Mouse (Mus musculus) heart, postnatal 25 days (tissue): ENCODE measurements around the gene 2210016F16Rik. TPM values are rescaled to one million over a fixed set of nuclear protein-coding genes. Genes with fewer than 3 reads are reported as not detected.
A peak's percentile ranks its signal among the peaks of the same experiment; 100 is the strongest.
"Not testable (repeated sequence)": the region's sequence is repeated elsewhere in the genome, so short reads cannot be mapped to it uniquely, and the experiment has no call there.

ENCODE experiments used
- DNase-seq: peaks from one replicate; pipeline ENCODE4 v3.0.0; 2022; ENCODE audit warnings: low spot score
- intact Hi-C: fragments of 180-260 bp; cut with DNase I; formaldehyde crosslinking; loops from one replicate; pipeline ENCODE4 v1.15.1; 2025
- total RNA-seq, 2 experiments: library from RNA; stranded (reverse); gene quantifications; 2 replicates each; pipeline ENCODE4 v1.2.3; 2021

The 2210016F16Rik gene
- total RNA-seq = 10 to 100 TPM; 14.4 to 14.6 TPM

DNA sequence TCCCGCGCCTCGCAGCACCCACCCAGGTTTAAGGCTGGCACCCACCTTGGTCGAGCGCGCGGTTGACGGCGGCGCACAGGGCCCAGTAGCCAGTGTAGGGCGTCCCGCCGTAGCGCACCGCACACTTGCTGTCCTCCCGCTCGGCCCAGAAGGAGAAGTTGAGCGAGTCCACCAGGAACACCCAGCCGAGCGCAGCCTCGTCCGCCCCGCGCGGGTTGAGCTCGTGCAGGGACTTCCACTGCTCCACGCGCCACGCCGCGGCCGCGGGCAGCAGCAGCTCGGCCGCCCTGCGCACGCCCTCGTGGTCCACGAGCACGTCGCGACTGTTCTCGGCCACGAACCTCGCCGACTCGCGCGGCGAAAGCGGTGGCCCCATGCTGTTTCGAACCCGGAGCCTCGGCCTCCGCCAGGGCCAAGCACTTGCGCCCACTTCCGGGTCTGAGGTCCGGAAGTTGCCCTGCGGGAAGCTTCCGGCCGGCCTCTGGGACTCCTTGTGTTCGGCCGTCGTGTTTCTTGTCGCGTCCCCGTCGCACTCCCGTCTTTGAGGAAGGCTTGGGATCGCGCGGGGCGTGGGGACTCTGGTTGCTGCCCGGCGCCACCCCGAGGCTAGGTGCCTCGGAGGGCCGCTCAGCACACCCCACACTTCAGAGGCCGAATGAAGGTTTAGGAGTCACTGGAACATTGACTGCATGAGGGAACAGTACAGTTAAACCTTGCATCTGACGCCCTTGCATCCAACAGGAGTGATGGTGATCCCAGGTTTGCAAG, at the start of gene 2210016F16Rik:
Gene 2210016F16Rik, minus strand, starts transcription at position 447 of the 768 bp plus-strand sequence.
- DNase-seq = peak; percentile 50
- intact Hi-C loops = loop anchor here (2.0 to 10.0 kb wide), 5 partner anchors 16 to 373 kb away; partner anchors contain the start of gene Hnrnpa0

DNA sequence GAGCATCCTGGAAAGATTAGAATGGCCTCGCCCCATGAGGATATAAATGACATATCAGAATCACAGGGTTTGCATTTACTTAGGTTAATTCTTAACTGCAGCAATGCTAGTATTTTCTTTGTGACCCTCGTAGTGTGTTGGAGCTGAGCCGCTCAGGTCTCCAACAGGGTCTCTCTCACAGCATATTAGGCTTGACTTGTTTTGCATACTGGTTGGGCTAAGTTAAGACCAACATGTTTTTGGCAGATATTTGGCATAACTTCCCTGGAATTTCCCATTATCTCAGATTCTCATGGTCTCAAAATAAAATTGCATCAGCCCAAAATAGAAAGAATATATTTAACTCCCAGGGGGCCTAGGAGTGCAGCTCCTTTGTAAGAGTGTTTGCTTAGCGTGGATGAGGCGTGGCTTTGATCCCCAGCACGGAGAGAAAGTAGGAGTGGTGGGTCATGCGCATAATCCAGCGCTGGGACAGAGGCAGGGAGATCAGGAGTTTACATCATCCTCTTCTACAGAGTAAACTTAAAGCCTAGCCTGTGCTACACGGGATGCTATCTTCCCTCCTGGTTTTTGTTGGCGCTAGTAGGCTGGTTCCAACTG, 38.1 kb upstream of the 2210016F16Rik start:
- intact Hi-C loops = no loop called here

DNA sequence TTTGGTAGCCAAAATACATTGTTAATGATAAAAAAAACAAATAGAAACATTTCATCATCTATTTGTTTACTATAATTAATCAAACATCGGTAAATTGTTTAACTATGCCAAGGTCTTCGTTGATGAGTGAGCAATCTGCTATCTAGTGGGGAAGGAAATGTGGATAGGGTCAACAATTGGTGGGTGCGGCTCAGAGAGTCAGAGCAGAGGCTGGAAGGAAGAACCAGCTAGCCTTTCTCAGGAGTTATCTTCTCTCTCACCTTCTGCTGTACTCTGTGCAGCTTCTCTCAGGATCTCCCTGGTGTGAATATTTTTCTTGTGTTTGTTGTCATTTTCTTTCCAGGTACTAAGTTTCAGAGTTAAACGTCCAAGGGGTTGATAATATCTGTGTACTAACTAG, 37.2 kb upstream of the 2210016F16Rik start:
- intact Hi-C loops = no loop called here

More for the DNA sequence above, 38.1 kb upstream of the 2210016F16Rik start:
- no peak for DNase-seq

DNA sequence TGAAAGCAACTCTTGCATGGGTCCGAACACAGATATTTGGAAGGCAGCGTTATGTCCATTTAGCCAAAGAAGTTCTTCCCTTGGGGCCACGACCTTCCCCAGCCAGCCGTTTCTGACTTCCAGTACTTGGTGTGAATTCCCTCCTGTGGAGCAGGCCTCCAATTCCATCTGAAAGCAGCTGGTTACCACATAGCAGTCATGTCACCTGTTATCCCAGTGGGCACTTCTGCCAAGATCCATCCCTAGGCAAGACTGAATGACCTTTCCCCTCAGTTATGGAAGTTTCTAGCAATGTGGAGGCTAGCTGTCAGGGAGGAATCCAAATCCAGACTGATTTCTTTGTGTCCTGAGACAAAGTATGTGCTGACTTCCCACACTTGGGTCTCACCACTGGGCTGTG, 36.0 kb upstream of the 2210016F16Rik start:
- intact Hi-C loops = no loop called here
- DNase-seq = no peak

More for the DNA sequence above, 37.2 kb upstream of the 2210016F16Rik start:
- DNase-seq = no peak

DNA sequence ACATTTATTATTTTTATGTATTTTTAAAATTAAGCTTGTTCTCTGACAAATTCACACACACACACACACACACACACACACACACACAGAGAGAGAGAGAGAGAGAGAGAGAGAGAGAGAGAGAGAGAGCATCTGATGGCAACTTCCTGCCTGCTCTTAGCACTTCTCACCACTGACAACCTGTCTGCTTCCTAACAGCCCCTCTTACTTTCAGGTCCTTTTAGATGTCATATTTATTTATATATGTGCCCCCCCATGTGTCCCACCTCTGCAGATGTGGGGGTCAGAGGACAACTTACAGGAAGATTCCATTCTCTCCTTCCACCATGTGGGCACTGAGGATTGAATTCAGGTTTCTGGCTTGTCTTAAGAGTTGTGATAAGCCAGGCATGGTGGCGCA, 34.2 kb upstream of the 2210016F16Rik start:
- no peak for DNase-seq
- intact Hi-C loops = no loop called here

DNA sequence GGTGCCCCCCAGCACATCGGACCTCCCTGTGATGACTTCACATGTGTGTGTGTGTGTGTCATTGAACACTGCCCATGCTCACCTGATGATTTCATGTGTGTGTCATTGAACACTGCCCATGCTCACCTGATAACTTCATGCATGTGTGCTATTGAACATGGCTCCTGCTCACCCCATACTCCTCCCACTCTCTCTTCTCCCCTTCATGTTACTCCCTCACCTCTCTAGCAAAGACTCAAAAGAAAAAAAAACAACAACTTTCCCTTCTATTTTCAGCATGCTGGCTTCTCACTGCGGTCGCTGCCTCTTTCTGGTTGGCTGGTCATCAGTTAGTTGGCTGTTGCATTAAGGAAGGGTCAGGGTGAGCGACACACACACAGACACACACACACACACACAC, 33.6 kb upstream of the 2210016F16Rik start:
- no peak for DNase-seq
- intact Hi-C loops = no loop called here

DNA sequence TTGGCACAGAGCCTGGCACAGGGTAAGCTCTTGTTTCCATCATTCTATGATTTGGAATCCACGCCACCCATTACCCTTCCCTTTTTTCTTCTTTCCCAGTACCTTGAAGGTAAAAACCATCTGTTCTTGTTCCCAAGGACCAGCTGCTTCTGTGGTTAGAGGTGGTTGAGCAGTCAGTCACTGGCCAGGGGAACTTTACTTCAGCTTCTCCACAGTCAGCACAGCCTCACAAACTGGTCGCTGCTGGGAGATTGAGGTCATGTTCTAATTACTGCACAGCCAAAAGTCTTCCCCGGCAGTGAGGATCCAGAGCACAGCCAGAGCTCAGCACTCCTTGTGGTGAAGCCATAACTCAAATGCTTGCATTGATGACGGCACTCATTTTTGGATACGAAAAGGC, 30.8 kb upstream of the 2210016F16Rik start:
- no peak for DNase-seq
- intact Hi-C loops = no loop called here

DNA sequence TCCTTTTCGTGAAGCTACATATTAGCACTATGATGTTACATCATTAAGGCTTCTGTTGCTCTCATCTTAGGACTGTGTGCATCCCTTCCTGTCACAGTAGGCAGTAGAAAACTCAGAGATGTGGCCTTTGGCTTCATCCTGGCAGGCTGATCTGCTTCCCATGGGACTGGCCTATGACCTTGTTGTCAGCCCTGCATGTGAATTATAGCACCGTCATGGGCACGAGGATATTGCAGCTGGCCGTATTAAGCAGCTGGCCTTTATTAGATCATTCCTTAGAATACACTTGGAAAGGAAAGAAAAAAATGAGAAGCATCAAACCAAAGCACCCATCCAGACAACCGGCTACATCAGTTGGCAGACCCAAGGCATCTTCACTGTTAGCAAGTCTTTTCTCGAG, 30.3 kb upstream of the 2210016F16Rik start:
- no peak for DNase-seq
- intact Hi-C loops = no loop called here

DNA sequence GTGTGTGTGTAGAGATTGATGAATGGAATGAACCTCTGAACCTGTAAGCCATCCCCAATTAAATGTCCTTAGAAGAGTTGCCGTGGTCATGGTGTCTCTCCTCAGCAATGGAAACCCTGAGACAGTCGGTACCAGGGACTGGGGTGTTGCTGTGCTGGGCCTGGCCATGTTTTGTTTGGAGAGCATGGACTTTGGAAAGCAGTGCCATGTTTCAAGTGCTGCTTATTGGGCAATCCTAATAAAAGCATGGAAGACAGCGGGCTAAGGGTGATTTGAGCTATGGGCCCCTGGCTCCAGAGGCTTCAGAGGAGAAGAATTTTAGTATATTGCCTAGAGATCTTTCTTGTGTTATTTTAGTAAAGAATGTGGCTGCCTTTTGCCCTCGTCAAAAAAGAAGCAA, 26.0 kb upstream of the 2210016F16Rik start:
- no peak for DNase-seq
- intact Hi-C loops = loop anchor here (5.0 kb wide), 1 partner anchor 131 kb away; no protein-coding TSS in a partner anchor

DNA sequence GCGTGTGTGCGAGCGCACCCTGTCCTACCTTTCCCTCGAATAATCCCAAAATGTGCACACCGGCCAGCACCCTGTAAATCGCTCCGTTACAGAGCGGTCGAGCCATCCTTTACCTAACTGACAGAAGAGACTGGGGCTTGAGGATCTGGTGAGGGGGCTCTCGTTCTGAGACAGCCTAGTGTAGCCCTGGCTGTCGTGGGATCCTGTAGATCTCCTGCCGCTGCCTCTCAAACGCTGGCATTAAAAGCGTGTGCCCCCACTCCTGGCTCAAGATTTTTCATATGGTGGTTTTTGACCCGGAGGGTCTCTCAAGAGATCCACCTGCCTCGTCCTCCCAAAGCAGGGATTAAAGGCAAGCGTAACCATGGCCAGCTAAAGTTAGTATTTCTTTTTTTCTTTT, 18.2 kb upstream of the 2210016F16Rik start, which contains the start of gene Hnrnpk:
Gene Hnrnpk, minus strand, starts transcription at position 101 of the 400 bp plus-strand sequence.
- DNase-seq, intact Hi-C loops: not testable (repeated sequence)

DNA sequence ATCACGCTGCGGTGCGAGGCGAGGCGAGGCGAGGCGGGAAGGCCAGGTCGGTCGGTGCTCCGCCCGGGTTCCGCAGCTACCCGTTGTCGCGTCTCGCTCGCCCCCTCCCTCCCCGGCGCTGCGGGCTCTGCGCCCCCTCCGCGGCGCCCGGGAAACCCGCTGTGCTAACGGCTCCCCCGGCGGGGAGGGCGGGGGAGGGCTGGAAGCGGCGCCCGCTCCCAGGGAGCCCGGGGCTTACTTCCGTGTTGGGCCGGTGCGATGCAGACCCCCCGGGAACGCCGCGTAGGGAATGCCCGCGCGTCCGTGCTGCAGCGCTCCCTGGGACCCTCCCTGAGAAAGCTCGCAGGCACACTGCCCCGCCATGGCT, 17.7 kb upstream of the 2210016F16Rik start:
- no peak for DNase-seq

DNA sequence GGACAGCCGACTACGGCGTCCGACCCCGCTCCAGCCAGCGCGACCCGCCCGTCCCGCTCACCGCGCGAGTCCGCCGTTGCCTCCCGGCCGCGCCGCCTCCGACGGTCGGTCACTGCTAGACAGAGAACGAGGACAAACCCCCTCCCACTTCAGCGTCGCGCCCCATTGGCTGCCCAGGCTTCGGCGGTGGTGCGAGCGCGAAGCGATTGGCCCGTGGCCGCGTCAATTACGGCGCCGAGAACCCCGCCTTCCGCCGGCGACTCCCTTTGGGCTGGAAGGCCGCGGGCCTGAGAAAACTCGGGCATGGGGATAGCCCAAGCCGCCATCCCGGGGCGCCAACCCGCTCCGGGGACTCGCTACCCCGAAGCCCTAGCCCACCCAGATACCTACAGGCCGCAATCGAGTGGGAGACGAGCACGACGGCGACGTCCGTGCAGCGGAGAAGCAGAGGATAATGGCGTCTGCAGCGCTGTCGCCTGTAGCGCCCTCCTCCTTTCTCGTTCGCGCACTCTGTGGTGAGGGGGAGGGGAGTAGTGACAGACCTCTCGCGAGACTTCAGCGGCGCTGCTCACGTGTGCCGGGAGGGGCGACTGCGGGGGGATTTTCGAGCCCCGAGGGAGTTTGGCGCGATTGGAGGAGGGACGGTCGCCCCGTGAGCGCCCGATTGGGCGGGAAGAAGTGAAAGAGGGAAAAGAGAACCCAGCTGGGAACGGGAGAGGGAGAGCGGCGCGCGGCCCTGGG, 17.1 kb upstream of the 2210016F16Rik start, which contains the start of gene Rmi1:
Gene Rmi1, plus strand, starts transcription at position 246 of the 741 bp plus-strand sequence.
- peak; percentile 96 for DNase-seq
- intact Hi-C loops = no loop called here

More for the DNA sequence above, 17.7 kb upstream of the 2210016F16Rik start:
- intact Hi-C loops = no loop called here

DNA sequence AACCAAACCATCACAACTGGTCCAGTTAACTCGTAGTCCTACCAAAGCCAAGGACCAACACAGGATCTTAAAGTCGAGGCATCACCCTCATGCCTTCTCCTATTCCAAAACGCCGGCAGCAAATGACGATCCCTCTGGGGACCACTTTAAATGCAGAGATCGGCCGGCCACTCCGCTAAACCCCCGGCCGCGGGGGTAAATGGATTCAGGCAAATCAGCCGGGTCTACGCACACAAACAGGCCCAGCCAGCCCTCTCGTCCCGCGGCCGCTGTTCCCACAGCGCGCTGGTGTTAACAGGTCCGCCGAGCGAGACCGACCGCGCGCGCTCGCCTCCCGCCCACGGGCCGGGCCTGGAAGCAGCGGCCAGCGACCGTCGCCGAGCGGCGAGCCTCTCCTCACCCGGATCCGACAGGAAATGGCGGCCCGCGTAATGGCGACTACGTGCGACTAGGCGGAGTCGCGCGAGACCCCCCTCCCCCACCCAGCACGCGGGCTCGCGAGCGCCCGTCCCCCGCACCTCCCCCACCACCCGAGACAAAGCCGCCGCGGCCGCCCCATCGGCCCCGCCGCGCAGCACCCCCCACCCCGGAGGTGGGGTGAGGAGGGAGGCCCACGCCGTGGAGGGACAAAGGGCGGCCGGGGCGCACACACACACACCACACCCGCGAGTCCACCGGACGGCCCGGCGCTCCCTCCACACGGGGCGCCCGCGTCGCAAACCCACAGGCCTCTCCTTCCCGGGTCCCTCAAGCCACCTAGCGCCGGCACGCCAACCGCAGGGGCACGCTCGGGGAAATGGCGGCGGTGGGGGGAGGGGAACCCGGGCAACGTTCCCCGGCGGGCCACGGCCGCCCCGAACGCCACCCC, 16.3 kb upstream of the 2210016F16Rik start:
- intact Hi-C loops = loop anchor here (2.0 kb wide), 1 partner anchor 17 kb away; the partner anchor contains the start of gene 2210016F16Rik
- peak; percentile 44 for DNase-seq

DNA sequence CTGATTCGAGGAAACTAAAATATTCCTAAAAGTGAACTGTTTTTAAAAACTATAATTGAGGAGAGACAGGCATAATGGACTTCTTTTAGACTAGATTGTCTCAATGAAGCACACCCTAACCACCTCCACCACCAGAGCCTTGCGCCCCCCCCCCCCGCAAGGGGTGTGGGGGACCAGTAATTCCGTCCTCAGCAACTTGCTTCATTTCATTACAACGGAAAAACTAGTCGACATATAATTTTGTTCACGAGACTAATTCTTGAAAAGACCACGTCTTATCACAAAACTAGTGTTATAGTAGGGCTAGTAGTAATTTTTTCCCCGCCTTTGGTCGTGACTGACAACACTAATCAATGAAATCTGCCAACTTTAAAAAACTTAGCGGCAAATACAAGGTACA, 15.6 kb upstream of the 2210016F16Rik start:
- intact Hi-C loops = loop anchor here (2.0 kb wide), 1 partner anchor 16 kb away; the partner anchor contains the start of gene 2210016F16Rik
- no peak for DNase-seq

DNA sequence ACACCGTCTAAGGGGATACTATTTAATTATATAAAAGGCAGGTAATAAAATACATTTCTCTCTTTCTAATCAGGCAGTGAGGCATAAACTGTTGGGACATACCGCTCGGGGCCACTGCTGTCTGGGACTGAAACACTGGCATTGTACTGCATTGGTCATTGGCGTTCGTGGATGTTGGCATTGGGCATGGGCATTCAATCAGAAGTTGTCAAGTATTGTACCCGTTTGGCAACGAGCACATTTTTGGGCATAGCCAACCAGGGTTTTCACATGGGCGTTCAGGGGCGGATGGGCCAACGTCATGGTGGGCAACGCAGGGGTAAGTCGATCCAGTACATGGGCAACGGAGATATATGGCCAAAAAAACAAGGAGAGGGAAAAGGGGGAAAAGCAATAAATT, 12.6 kb upstream of the 2210016F16Rik start:
- intact Hi-C loops = no loop called here
- no peak for DNase-seq

DNA sequence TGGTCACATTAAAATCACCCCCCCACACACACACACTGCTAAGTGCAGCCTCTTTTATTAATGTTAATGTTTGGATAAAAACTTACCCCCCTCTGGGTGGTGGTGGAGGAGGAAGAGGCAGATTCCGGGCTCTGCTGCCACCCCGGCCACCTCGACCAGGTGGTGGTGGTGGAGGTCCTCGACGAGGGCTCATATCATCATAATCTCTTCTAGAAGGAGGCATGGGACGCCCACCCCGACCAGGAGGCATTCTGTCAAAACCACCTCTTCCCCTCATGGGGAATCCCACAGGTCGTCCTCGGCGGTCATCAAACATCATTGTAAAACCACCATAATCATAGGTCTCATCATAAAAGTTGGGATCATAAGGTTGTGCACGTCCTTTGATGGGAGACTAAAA, 9.4 kb upstream of the 2210016F16Rik start:
- DNase-seq, intact Hi-C loops: not testable (repeated sequence)

DNA sequence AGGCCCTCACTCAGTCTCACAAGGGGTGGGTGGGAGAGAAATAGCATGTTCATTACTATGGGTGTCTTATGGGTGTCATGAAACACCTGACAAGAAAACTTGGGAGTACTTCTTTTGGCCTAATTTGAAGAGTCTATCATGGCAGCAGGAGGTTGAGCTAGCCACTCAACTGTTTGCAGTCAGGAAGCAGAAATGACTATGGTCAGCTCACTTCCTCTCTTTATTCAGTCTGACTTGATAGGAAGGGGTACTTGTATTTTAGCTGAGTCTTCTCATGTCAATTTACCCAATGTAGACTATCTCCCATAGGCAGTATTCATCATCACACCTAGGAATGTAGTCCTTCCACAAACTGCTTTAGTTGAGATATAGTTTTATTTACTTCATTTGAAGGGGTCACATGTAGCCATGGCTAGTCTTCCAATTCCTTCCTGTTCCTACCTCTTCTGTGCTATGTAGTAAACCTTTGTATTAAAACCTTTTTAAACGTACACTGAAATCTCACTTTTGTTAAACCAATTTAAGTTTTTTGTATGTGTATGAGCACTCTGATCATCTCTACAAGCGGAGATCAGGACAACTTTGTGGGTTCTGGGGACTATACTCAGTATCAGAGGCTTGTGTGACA, 4.4 kb upstream of the 2210016F16Rik start:
- DNase-seq = no peak
- intact Hi-C loops = loop anchor here (2.0 to 10.0 kb wide), 5 partner anchors 101 to 377 kb away; partner anchors contain the start of gene Hnrnpa0

DNA sequence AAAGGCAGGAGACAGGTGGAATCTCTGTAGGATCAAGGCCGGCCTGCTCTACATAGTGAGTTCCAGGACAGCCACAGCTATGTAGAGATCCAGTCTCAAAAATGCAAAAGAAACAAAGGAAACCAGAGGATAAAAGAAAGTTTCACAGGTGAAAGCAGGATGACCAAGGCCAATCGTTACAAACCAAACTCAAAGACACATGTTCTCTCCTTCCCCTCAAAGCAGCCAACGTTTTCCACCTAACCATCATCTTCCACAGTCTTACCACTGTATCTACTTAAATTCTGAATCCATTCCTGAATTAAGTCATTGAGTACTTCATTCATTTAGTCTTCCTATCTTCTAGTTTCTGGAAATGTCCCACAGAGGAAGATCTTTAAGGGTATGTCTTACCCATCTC, 3.4 kb upstream of the 2210016F16Rik start:
- intact Hi-C loops = loop anchor here (2.0 to 10.0 kb wide), 5 partner anchors 100 to 376 kb away; partner anchors contain the start of gene Hnrnpa0
- no peak for DNase-seq

DNA sequence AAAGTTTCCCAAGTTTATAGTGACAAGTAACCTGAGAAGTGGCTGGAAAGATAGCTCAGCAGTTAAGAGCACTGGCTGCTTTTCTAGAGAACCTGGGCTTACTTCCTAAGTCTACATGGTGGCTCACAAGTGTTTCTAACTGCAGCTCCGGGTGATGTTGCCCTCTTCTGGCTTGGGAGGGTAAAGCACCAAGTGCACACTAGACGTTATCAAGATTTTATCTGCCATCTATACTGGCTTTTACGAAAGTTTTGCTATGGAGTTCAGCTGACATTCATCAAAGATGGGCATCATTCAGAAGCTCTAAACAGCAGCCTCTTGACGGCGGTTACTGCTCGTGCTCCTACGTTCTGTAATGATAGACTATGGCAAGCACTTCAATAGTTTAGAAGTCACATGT, 2.9 kb upstream of the 2210016F16Rik start:
- no peak for DNase-seq
- intact Hi-C loops = loop anchor here (2.0 to 10.0 kb wide), 5 partner anchors 99 to 376 kb away; partner anchors contain the start of gene Hnrnpa0
